Mouse (Mus musculus): ENCODE results near the gene Pim3.

The Pim3 gene

DNA sequence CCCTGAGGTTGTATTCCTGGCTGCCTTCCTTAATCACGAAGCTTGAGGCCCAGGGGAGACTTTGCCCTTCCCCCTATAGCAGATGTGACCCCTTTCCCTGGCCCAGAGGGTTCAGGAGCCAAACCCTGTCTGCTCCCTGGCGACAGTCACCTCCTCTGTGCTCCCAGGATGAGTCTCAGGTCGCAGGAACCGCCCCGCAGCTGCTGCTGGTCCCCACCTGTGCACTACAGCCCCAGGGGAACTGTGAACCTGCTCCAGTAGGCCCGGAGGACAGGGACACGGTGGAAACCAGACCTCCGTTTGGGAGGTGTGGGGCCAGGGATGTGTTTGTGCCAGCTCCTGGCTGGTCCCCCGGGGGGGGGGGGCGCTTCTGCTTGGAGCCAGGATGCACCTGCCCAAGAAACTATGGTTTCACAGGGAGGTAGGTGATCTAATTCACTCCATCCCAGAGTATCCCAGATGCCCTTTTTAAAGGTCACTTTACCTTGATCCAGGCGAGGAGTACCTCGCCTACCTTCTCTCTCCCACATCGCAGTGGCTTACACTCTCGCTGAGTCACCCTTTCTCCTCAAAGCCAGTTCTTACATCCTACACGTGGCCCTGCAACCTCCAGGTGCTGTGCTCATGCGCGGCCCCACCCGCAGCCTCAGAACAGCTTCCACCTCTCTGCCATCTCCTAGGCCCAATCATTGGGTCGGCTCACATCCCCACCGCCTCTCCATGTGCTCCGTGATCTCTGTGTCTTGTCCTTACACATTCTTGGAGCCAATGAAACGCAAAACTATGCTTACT lies 19.5 kb downstream of the Pim3 start:
- DNase-seq (ENCODE audit: low spot score in 2 of 2) = no peak

DNA sequence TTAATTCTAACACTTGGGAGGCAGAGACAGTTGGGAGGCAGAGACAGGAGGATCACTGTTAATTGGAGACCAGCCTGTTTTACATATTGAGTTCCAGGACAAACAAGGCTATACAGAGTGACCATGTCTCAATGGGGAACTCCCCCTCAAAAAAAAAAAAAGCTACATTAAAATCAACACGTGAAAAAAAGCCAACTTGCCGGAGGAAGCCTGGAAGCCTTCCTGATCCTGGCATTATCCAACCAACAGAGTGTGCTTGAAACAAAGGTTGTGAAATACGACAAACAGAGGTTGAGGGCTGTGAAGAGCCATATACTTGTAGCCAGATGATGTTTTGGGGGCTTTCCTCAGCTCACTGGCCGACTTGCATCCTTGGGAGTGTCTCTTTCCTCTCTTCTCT lies 20.9 kb downstream of the Pim3 start:
- DNase-seq (ENCODE audit: low spot score in 2 of 2) = no peak

DNA sequence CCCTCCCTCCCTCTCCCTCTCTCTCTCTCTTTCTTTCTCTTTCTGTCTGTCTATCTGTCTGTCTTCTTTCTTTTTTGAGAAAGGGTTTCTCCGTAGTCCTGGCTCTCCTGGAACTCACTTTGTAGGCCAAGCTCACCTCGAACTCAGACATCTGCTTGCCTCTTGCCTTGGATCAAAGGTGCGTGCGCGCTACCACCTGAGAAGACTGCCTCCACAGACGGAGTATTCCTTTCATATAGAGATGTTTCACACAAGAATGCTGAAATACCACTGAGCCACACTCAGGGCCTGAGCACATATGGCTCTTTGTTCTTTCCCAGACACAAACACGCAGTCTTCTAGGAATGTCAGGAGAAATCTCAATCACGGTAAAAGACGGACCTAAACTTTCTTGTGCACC lies 21.4 kb downstream of the Pim3 start:
- no peak for DNase-seq (ENCODE audit: low spot score in 2 of 2)

DNA sequence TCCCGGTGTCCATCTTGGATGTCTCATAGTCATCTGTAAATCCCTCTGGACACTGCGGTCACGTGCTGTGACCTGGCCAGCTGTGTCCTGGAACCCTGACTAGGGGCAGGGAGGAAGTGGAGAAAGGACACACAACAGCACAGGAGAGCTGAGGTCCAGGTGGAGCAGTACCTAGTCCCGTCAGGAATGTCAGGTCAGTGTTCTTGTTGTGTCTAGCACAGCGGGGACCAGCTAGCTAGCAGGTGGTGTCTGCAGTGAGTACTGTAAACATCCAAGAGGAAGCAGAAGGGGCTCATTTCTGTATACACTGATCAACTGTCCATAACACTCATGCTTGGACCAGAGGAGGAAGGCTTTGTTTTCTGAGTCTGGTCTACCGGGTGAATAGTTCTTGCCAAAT lies 23.4 kb downstream of the Pim3 start:
- DNase-seq (ENCODE audit: low spot score in 2 of 2) = no peak

DNA sequence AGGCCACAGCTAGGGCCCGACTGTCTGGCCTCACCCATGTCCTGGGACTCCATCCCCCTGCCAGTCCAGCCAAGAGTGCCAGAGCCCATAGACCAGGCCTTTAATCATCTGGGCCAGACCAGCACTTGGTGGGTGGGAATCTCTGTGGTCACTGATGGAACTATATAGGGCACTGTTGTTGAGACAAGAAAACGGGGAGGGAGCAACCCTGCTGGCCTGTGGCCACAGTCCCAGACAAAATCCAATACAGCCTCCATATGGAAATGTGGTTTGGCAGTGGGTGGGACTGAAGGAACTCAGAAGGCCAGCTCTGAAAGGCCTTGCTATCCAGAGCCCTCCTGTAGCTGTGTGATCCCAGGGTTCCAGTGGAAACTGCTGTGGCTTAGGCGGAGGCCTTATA lies 27.0 kb downstream of the Pim3 start:
- no peak for DNase-seq (ENCODE audit: low spot score in 2 of 2)

DNA sequence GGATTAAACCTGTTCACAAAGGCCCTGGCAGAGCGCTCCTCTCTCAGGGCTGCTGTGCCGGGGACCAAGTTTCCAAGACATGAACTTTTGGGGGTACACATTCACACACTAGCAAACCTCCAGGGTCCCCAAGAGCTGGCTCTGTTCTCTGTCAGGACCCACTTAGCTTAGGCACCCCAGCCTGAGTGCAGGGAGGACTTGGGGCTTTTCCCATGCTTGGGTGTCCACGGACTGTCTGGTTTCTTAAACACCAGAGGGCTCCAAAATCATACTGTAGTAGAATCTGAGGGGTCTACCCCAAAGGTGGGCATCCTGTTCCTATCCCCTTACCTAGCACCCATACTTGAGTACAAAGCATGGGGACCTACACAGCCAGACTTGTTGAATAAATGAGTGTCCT lies 28.0 kb downstream of the Pim3 start:
- no peak for DNase-seq (ENCODE audit: low spot score in 2 of 2)

DNA sequence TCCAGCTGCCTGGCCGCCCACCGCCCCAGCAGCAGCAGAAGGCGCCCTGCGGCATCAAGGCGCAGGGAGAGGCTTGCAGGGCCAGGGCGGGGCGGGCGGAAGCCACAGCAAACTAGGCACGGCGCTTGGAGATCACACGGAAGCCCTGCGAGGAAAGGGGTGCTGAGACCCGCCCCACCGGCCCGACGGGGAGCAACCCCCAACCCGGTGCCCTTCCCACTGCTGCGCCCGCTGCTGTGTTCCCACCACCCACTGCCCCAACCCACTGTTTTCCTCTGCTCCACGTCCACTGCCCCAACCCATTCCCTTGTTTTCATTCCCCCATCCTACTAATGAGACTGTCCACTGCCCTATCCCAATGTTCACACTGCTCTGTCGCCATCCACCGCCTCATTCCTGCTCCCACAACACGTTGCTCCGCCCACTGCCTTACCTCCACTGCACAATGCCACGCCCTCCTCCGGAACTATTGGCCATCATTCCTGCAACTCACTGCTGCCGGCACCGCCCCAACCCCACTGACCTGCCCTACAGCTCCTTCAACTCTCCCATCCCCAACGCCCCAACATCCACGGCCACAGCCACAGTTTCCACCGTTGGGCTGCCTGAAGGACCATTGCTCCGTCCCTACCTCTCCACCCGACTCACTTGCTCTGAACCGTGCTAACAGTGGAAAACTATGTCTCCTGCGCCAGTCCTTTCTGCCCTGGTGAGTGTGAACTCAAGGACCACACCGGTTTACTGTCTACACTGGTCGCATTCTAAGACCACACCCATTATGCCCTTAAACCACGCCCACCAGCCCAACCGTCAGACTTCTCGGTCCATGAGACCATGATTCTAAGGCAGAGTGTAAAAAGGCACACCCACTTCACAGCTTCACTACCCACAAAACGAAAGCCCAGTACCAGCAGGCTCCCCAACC lies 29.0 kb downstream of the Pim3 start:
- peak; percentile 81 to 92 for DNase-seq (ENCODE audit: low spot score in 2 of 2)

DNA sequence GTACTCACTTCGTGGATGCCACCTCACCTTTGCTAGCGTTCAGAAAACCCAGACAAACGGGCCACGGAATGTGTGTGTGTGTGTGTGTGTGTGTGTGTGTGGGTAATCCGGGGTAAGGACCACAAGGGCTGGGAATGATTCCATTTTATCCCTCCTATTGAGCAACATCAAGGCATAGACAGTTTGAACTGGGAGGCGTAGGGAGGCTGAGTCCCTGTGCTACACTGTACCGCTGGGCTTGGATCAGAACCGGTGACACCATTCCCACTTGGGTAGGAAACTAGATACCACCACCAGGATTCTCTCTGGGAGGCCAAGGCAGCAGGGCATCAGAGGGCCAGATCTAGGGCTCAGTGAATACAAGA lies 29.7 kb downstream of the Pim3 start:
- DNase-seq (ENCODE audit: low spot score in 2 of 2) = no peak

DNA sequence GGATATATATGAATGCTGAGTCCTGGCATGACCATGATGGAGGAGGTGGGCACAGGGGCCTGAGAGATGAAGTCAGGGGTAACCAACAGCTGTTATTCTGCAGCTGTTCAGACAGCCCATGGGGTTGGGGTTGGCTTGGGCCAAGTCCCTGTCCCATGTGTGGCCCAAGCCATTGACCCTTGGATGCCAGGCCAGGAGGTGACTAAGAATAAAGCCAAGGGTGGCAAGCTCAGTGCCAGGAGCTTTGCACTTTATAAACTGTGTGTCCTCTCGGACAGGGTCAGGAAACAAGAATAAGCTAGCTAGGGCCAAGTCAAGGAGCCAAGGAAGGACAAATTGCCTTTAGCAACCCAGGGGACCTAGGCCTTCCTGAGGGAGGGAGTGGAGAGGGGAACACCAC lies 30.3 kb downstream of the Pim3 start:
- DNase-seq (ENCODE audit: low spot score in 2 of 2) = no peak

DNA sequence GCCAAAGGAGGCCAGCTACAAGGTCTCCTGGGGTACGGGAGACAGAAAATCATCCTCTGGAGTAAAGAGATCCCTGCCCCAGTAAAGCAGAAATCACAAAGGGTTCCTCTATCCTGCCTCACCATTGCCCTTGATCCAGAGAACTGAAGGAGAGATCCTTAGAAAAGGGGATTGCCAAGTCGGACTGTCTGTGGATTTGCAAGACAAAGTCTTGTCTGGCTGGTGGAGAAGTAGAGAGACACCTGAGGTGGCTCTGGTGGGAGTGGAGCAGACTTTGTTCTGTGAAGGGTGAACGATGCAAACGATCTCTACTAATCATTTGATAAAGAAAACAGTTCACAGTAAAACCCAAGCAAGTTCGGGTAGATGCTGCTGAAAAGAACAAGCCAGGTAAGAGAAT lies 30.9 kb downstream of the Pim3 start:
- DNase-seq (ENCODE audit: low spot score in 2 of 2) = no peak

DNA sequence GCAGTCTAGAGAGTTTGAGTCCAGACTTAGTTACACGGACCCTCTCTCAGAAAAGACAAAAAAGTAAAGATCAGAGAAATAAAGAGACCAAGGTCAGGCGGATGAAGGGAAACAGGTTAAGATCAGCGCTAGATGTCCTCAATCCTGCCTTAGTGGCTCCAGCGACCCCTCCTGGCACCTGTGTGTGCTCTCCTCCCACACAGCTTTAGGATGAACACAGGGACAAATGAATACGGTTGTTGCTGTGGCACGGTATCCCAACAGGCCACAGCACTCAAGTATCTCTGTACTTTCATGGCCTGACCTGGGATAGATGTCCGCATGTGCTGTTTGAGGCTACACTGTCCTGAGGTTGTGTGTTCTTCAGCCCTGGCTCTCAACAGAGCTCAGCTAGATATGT lies 33.1 kb downstream of the Pim3 start:
- DNase-seq (ENCODE audit: low spot score in 2 of 2) = no peak

DNA sequence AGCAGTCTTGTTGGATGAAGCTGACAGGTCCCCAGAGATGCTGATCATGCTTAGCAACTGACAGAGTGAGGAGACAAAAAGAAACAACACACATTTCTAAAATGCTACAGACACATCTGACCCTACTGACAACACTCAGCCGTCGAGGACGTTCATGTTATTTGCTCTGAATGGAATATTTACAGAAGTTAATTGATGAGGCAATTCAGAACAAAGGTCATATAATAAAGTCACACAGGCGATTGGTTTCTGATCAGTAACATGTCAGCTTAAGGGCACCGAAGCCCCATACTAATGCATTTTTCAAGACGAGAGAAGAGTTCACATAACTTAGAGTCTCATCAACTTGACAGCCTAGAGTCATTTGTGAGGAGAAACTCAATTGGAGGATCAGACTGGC lies 33.9 kb downstream of the Pim3 start:
- no peak for DNase-seq (ENCODE audit: low spot score in 2 of 2)

DNA sequence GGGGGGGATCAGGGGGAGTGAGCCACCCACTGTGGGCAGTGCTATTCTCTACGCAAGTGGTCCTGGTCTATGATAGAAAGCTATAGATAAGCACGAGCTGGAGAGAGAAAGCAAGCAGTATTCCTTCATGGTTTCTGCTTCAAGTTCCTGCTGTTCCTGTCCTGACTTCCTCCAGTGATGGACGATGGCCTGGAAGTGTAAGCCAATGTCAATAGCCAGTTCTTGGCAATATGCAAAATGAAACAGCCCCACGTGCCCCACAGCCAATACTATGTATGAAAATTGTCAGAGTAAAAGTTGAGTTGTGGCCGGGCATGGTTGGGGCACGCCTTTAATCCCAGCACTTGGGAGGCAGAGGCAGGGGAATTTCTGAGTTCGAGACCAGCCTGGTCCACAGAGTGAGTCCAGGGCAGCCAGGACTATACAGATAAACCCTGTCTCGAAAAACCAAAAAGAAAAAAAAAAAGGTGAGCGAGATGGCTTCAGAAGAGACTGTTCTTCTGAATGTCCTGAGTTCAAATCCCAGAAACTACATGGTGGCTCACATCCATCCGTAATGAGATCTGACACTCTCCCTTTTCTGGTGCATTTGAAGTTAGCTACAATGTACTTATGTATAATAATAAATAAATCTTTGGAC lies 34.5 kb downstream of the Pim3 start:
- no peak for DNase-seq (ENCODE audit: low spot score in 2 of 2)

DNA sequence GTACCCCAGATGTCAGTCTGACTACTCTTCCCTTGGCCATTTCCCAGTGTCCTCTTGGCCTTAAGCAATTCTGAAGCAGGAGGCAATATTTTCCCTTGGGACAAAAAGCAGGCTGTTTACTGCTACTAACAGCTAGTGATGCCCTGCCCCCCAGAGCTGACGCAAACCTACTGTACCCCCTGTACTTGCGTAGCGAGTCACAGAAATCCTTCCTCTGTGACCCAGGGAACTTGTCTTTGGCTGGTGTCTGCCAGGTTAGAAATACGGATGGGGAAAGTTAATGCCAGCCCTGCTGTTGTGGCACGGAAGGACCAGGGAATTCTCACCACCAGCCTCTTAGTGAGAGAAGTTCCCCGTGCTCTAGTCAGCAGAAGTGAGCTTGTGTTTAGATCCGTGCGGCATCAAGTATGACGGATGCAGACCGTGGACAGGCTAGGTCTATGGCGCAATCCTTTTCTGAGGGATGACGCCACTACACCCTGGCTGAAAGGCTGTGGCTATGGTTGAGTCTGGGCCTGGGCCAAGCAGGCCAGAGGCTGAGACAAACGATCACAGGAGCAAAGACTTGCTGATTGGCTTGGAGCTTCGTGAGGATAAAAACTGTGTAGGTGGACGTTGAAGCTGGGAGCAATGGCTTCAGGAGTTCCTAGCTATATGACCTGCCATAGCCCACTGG lies 40.4 kb downstream of the Pim3 start:
- DNase-seq (ENCODE audit: low spot score in 2 of 2) = no peak

DNA sequence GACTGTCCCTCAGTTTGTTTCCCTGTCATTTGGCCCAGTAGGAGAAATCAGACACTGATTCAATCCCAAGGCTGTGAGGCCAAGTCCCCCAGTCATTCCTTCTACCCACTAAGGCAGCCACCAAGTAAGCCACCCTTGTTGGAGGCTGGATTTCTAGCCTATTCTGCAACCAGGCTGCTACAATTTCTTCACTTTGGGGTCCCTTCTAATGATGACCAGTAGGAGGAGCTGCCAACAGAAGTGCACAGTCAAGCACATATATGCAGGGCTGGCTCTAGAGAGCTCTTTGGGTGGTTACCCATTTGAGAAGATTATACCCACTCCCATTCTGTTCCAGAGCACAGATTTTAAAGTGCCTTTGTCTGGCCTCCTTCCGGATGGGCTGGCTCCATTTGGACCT lies 41.1 kb downstream of the Pim3 start:
- no peak for DNase-seq (ENCODE audit: low spot score in 2 of 2)

DNA sequence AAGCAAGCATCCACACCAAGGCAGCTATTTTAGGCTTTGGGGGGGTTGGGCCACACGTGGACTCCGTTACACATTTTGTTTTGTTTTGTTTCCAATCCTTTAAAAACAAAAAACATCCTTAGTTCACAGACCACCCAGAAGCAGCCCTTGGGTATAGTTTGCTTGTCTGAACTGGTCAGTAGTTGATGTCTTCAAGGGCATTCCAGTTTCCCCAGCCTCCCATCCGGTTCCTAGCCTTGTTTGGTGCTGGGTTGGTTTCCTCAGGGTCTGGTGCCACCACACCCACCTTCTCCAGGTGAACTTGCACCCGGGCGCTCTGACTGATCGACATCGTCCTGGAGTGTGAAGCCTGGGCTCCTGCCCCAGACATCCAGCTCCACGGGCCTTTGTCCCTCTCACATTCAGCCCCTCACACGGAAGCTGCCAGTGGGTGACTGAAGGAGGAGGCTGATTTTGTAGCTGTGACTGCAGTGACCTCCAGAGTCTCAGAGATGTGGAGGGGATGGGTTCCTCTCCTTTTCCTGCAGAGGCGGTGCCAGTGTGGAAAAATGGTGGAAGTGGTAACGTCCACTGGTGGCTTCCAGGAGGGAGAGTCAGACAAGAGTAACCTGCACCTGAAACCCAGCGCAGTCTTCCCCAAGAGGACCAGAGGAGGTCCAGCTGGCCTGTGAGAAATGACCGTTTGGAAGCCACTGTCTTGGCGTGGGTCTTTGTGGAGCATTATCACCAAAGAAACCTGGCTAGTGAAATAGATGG lies 42.2 kb downstream of the Pim3 start:
- DNase-seq (ENCODE audit: low spot score in 2 of 2) = no peak

DNA sequence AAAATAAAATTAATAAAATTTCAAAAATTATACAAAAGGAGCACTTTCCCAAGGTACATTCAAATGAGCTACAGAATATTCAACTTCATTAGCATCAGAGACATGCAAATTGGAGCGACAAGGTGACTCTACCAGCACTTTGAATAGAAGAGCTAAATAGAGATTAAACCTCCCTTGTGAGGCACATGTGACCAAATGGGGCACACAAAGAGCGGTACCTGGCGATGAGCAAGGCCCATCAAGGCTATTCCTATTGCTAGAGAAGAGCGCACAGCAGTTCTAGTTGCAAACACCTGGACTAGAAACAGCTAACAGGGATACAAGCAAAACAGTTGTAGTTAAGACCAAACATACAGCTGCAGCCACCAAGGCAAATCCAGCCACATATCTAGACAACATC lies 44.4 kb downstream of the Pim3 start:
- no peak for DNase-seq (ENCODE audit: low spot score in 2 of 2)

DNA sequence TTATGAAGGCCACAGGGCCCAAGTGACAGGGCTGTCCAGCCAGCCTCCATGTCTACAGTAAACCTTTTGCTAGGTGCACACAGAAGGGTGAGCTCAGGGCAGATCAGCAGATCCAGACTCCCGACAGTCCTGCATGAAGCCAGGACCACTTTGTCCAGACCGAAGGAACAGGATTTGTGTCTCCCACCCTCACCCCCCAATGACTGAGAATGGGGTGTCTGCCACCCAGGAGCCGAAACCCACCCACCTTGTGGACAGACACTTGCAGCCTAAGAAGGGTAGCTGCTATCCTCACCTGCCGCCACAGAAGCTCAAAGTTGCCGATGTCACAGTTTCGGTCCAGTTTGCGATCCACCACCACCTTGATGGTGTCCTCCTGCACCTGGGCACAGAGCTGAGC lies 53.1 kb downstream of the Pim3 start:
- no peak for DNase-seq (ENCODE audit: low spot score in 2 of 2)

All from natural killer cell, adult 2 months (primary cell).